Mouse (Mus musculus) cerebellum, adult 2 months (tissue): ENCODE results near the gene Vma21-ps.

Experiments
- CTCF ChIP-seq: fragments of 200-500 bp; IDR thresholded peaks from 2 replicates; pipeline ENCODE4 v1.5.1; 2011; ENCODE audit warnings: low read depth, mild to moderate bottlenecking, control low read depth, low read length, moderate library complexity, borderline replicate concordance; ENCODE audit not compliant: insufficient read depth
- POLR2A ChIP-seq: fragments of 200-500 bp; IDR thresholded peaks from 2 replicates; pipeline ENCODE4 v1.6.1; 2011; ENCODE audit warnings: low read length, control low read depth, borderline replicate concordance; ENCODE audit not compliant: insufficient read depth

GRCm38 (mm10) chr4:52461321-52461720 is 35.7 kb downstream of the Vma21-ps start:
- no peak for TF ChIP-seq CTCF
- TF ChIP-seq POLR2A: no peak
